ENCODE assay signal across 10 mouse cellular contexts in the genomic region with DNA sequence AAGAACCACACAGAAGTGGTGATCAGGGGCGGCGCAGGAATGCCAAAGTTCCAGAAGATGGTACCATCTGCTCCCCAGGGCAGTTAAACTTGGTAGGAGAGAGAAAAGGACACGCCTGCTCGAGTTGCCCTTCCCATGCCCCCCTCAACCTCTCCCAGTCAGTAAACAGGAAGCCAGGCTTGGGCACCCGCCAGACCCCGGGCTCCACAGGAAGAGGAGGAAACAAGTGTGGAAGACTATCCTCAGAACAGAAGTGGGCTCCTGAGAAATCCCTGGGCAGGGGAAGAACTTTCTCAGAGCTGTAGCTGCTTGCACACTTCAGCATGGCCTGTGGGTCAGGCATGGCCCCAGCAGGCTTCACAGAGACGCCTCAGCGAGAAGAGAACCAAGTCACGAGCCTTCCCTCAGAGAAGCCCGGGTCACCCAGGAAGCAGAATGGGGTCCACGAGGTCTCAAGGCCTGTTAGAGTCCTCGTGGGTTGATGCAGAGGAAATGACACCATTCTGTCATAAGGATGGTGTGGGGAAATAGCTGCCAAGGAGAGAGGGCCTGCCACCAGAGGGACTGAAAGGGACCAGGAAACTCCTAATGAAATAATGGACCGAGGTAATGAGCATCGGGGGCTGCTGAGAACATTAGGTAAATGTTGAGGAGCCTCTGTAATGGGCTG. TPM values are rescaled to one million over a fixed set of nuclear protein-coding genes. Genes with fewer than 3 reads are reported as not detected.
A peak's percentile ranks its signal among the peaks of the same experiment; 100 is the strongest.
DNase-seq lines count a peak whose midpoint lies in the region; ATAC-seq and TF ChIP-seq lines count a peak whose summit lies in the region.
"Had no signal": no experiment of that assay in that cellular context is flagged by ENCODE, and none has a peak within 500 bp of the region (broad histone marks: within the 10 kb centered on the region; RNA-seq: fewer than 3 reads in every experiment).

No protein-coding gene starts in this region.

- no peaks in the 10 kb centered on the region for H3K36me3 ChIP-seq in kidney, embryonic 16.5 days (ENCODE audit: insufficient read depth, low read length)
- H3K36me3 ChIP-seq in macrophage (ENCODE audit: inconsistent target): no peaks in the 10 kb centered on the region
- no peaks in the 10 kb centered on the region for H3K36me3 ChIP-seq in midbrain, embryonic 11.5 days (ENCODE audit: control insufficient read depth, insufficient read depth, low read length)
- H3K36me3 ChIP-seq: neural tube, embryonic 12.5 days had no signal

- TF ChIP-seq CTCF in layer of hippocampus, adult 2 months (conservative IDR thresholded peaks at IDR 0.05): no peak; the same call in 1 of the 2 replicates

- peak in 1 of 2 experiments; percentile 36 for DNase-seq in layer of hippocampus, adult 2 months (ENCODE audit: low spot score in 2 of 2)
- no peak for DNase-seq in layer of hippocampus, postnatal 36 days
- peak; percentile 79 for DNase-seq in adrenal gland, postnatal 14 days
- DNase-seq in heart, adult 8-10 months (ENCODE audit: low spot score): peak; percentile 83
- DNase-seq in right cerebral cortex, postnatal 36 days (ENCODE audit: low spot score in 2 of 2): no peak
- DNase-seq in midbrain, embryonic 11.5 days (ENCODE audit: low spot score, missing footprints): no peak

- 51% methylated on average over 14 of the region's 14 CpGs for WGBS in kidney, embryonic 16.5 days
- WGBS in macrophage (ENCODE audit: missing documents): 12% methylated on average over 14 of the region's 14 CpGs
- 82% methylated on average over 14 of the region's 14 CpGs for WGBS in midbrain, embryonic 11.5 days

- no peak overlapping the region; the same call in 1 of the 2 replicates for H3K9ac ChIP-seq in kidney, embryonic 16.5 days (replicated peaks; ENCODE audit: low read length)
- H3K9ac ChIP-seq in midbrain, embryonic 11.5 days (ENCODE audit: low read length): no peak overlapping the region
- H3K9ac ChIP-seq: neural tube, embryonic 12.5 days had no signal

- no peak overlapping the region for H3K4me2 ChIP-seq in kidney, embryonic 16.5 days (replicated peaks; ENCODE audit: low read depth, low read length)
- no peak overlapping the region for H3K4me2 ChIP-seq in midbrain, embryonic 11.5 days
- H3K4me2 ChIP-seq: neural tube, embryonic 12.5 days had no signal

- peaks cover 5% of the 10 kb centered on the region; the same call in 1 of the 2 replicates for H3K4me1 ChIP-seq in kidney, embryonic 16.5 days (ENCODE audit: insufficient read depth, low read length)
- peaks cover 8% of the 10 kb centered on the region; the same call in 1 of the 2 replicates for H3K4me1 ChIP-seq in midbrain, embryonic 11.5 days (ENCODE audit: control insufficient read depth, insufficient read depth, low read length)

- peak overlapping the region; percentile 16; the same call in 1 of the 2 replicates for H3K27ac ChIP-seq in layer of hippocampus, adult 2 months
- peak overlapping the region; percentile 81 for H3K27ac ChIP-seq in kidney, embryonic 16.5 days (ENCODE audit: low read length)
- peak overlapping the region; percentile 97 for H3K27ac ChIP-seq in macrophage
- H3K27ac ChIP-seq in midbrain, embryonic 11.5 days (ENCODE audit: low read depth, low read length): no peak overlapping the region
- H3K27ac ChIP-seq: neural tube, embryonic 12.5 days had no signal

- no peaks in the 10 kb centered on the region for H3K9me3 ChIP-seq in kidney, embryonic 16.5 days (ENCODE audit: low read length)
- no peaks in the 10 kb centered on the region for H3K9me3 ChIP-seq in midbrain, embryonic 11.5 days (ENCODE audit: control insufficient read depth, low read length)
- H3K9me3 ChIP-seq: neural tube, embryonic 12.5 days had no signal

- H3K4me3 ChIP-seq in layer of hippocampus, adult 2 months: no peak overlapping the region
- H3K4me3 ChIP-seq in kidney, embryonic 16.5 days (ENCODE audit: low read length): no peak overlapping the region
- no peak overlapping the region for H3K4me3 ChIP-seq in macrophage (ENCODE audit: inconsistent target)
- no peak overlapping the region for H3K4me3 ChIP-seq in midbrain, embryonic 11.5 days (ENCODE audit: low read depth, low read length)
- H3K4me3 ChIP-seq: neural tube, embryonic 12.5 days had no signal

- 0 out of 2 replicates have a peak, but pooled peaks have one; percentile 12 for ATAC-seq in kidney, embryonic 16.5 days (ENCODE audit: low FRiP score, low TSS enrichment)
- no peak for ATAC-seq in midbrain, embryonic 11.5 days (ENCODE audit: low FRiP score)

- peaks cover 87% of the 10 kb centered on the region for H3K79me2 ChIP-seq in macrophage (ENCODE audit: inconsistent target)

- no peaks in the 10 kb centered on the region for H3K27me3 ChIP-seq in kidney, embryonic 16.5 days (ENCODE audit: insufficient read depth, low read length)
- no peaks in the 10 kb centered on the region for H3K27me3 ChIP-seq in midbrain, embryonic 11.5 days (ENCODE audit: control insufficient read depth, insufficient read depth, low read length)
- H3K27me3 ChIP-seq: neural tube, embryonic 12.5 days had no signal

RNA-seq across cellular contexts. Expression of gene Fam219a, which starts 14.2 kb away (rescaled TPM):
- total RNA-seq in layer of hippocampus, adult 2 months (2021): 100 to 1,000 TPM; 153 to 157 TPM
- 100 to 1,000 TPM; 151 to 152 TPM for total RNA-seq in layer of hippocampus, postnatal 36 days (2021)
- total RNA-seq in adrenal gland, postnatal 14 days (2021): 18.1 and 18.2 TPM in 2 replicates
- 10 to 100 TPM; 12.3 to 16.5 (median 14.1) TPM for total RNA-seq in heart, adult 8-10 months (2022)
- polyA plus RNA-seq in kidney, embryonic 16.5 days (2015; fragmentation: Nextera tagmentation; extraction: Ambion mirVana): 1.9 and 2.2 TPM in 2 replicates
- 100 to 1,000 TPM; 115 to 427 (median 291) TPM for total RNA-seq in macrophage (2018; cell fraction: chromatin; rRNA removed)
- total RNA-seq in macrophage (2018; cell fraction: cytosol; rRNA removed): 100 to 1,000 TPM in 10 of 26 experiments, 10 to 100 TPM in 16; 72.2 to 125 (median 97.3) TPM
- total RNA-seq in macrophage (2018; cell fraction: nucleus; rRNA removed): 100 to 1,000 TPM; 162 to 410 (median 278) TPM
- 53.0 to 79.9 TPM (median 67.6 TPM) in 3 replicates for polyA plus RNA-seq in macrophage (2018)
- polyA plus RNA-seq in midbrain, embryonic 11.5 days (2014; fragmentation: Nextera tagmentation; extraction: Ambion mirVana): 8.5 and 8.8 TPM in 2 replicates

RNA-seq across cellular contexts. Expression of gene Dnaic1, which starts 14.4 kb away (rescaled TPM):
- 1 to 10 TPM; 7.7 to 8.3 TPM for total RNA-seq in layer of hippocampus, adult 2 months (2021)
- 10 to 100 TPM in 1 of 2 experiments, 1 to 10 TPM in 1; 8.2 to 10.1 TPM for total RNA-seq in layer of hippocampus, postnatal 36 days (2021)
- total RNA-seq in adrenal gland, postnatal 14 days (2021): 0.34 and 2.2 TPM in 2 replicates
- 1 to 10 TPM; 1.7 to 6.2 (median 3.5) TPM for total RNA-seq in heart, adult 8-10 months (2022)
- 1.2 and 1.7 TPM in 2 replicates for polyA plus RNA-seq in kidney, embryonic 16.5 days (2015; fragmentation: Nextera tagmentation; extraction: Ambion mirVana)
- total RNA-seq in macrophage (2018; cell fraction: chromatin; rRNA removed): 1 to 10 TPM in 25 of 26 experiments, under 1 TPM in 1; 0.83 to 7.2 (median 2.9) TPM
- 1 to 10 TPM in 7 of 26 experiments, under 1 TPM in 19; 0.41 to 1.6 (median 0.76) TPM for total RNA-seq in macrophage (2018; cell fraction: cytosol; rRNA removed)
- total RNA-seq in macrophage (2018; cell fraction: nucleus; rRNA removed): 1 to 10 TPM in 21 of 26 experiments, under 1 TPM in 5; 0.29 to 4.6 (median 1.9) TPM
- 0.25 to 1.1 TPM (median 0.45 TPM) in 3 replicates for polyA plus RNA-seq in macrophage (2018)
- 1.7 and 1.9 TPM in 2 replicates for polyA plus RNA-seq in midbrain, embryonic 11.5 days (2014; fragmentation: Nextera tagmentation; extraction: Ambion mirVana)
- total RNA-seq: MEL had no signal

RNA-seq across cellular contexts. Expression of gene 1110017D15Rik, which starts 38.0 kb away (rescaled TPM):
- total RNA-seq in layer of hippocampus, adult 2 months (2021): 1 to 10 TPM; 4.5 to 6.1 TPM
- 1 to 10 TPM; 3.1 to 6.5 TPM for total RNA-seq in layer of hippocampus, postnatal 36 days (2021)
- 0.41 and 0.94 TPM in 2 replicates for total RNA-seq in adrenal gland, postnatal 14 days (2021)
- total RNA-seq in heart, adult 8-10 months (2022): under 1 TPM in 1 of 4 experiments, not detected in 3; 0.41 TPM
- 0.37 and 0.57 TPM in 2 replicates for polyA plus RNA-seq in kidney, embryonic 16.5 days (2015; fragmentation: Nextera tagmentation; extraction: Ambion mirVana)
- total RNA-seq in macrophage (2018; cell fraction: chromatin; rRNA removed): 1 to 10 TPM in 25 of 26 experiments, not detected in 1; 1.3 to 5.4 (median 3.0) TPM
- total RNA-seq in macrophage (2018; cell fraction: cytosol; rRNA removed): under 1 TPM in 8 of 26 experiments, not detected in 18; 0.14 to 0.24 (median 0.19) TPM
- 1 to 10 TPM in 25 of 26 experiments, under 1 TPM in 1; 0.46 to 6.1 (median 1.9) TPM for total RNA-seq in macrophage (2018; cell fraction: nucleus; rRNA removed)
- polyA plus RNA-seq in macrophage (2018): 0.22 TPM in 1 of 3 replicates, not detected in the others
- polyA plus RNA-seq in midbrain, embryonic 11.5 days (2014; fragmentation: Nextera tagmentation; extraction: Ambion mirVana): 3.6 and 4.6 TPM in 2 replicates
- total RNA-seq: MEL had no signal

RNA-seq across cellular contexts. Expression of gene AI464131, which starts 52.3 kb away (rescaled TPM):
- 10 to 100 TPM; 31.4 to 31.8 TPM for total RNA-seq in layer of hippocampus, adult 2 months (2021)
- 10 to 100 TPM; 29.9 to 32.4 TPM for total RNA-seq in layer of hippocampus, postnatal 36 days (2021)
- 8.9 and 10.7 TPM in 2 replicates for total RNA-seq in adrenal gland, postnatal 14 days (2021)
- 10 to 100 TPM; 12.6 to 16.0 (median 13.7) TPM for total RNA-seq in heart, adult 8-10 months (2022)
- polyA plus RNA-seq in kidney, embryonic 16.5 days (2015; fragmentation: Nextera tagmentation; extraction: Ambion mirVana): 9.3 and 9.5 TPM in 2 replicates
- 1 to 10 TPM in 1 of 26 experiments, under 1 TPM in 3, not detected in 22; 0.19 to 1.0 (median 0.68) TPM for total RNA-seq in macrophage (2018; cell fraction: chromatin; rRNA removed)
- total RNA-seq in macrophage (2018; cell fraction: cytosol; rRNA removed): under 1 TPM; 0.04 to 0.27 (median 0.10) TPM
- total RNA-seq in macrophage (2018; cell fraction: nucleus; rRNA removed): 1 to 10 TPM in 3 of 26 experiments, under 1 TPM in 16, not detected in 7; 0.12 to 5.5 (median 0.33) TPM
- polyA plus RNA-seq in macrophage (2018): 0.10 to 0.13 TPM (median 0.12 TPM) in 3 replicates
- 6.9 and 7.6 TPM in 2 replicates for polyA plus RNA-seq in midbrain, embryonic 11.5 days (2014; fragmentation: Nextera tagmentation; extraction: Ambion mirVana)

Comparison
In these comparisons a context has a peak if more than half of its experiments do, and no peak if none do; other contexts are left out.
1. DNase-seq: peak in adrenal gland, postnatal 14 days (single experiment) and heart, adult 8-10 months (single experiment); none in layer of hippocampus, postnatal 36 days (0 of 2), right cerebral cortex, postnatal 36 days (0 of 2) and midbrain, embryonic 11.5 days (single experiment).